Mouse (Mus musculus) central nervous system, embryonic 11.5 days (tissue): ENCODE measurements around the gene Nxf2. TPM values are rescaled to one million over a fixed set of nuclear protein-coding genes. Genes with fewer than 3 reads are reported as not detected.

Experiments used
- polyA plus RNA-seq: library from polyadenylated mRNA; depleted of rRNA; stranded (reverse); fragments of >200 nt; gene quantifications from 2 replicates; pipeline ENCODE4 v1.2.3, GENCODE M21; 2012; rRNA removed

Nxf2 gene
- 0.35 and 0.60 TPM in 2 replicates for polyA plus RNA-seq

GRCm38 (mm10) chrX:134964546-134964945 lies at the start of gene Nxf2:
Gene Nxf2 (minus strand): TSS chrX:134964754.

GRCm38 (mm10) chrX:135008720-135009470 lies 44.3 kb upstream of the Nxf2 start, which contains the start of gene Zmat1:
Gene Zmat1 (minus strand): TSS chrX:135009209.

Other genes with a start within 250 kb of the Nxf2 start
- 65.0 and 73.3 TPM in 2 replicates for gene Armcx1, start 246.8 kb downstream of the Nxf2 start, polyA plus RNA-seq
- 27.3 and 30.3 TPM in 2 replicates for gene Armcx6, start 213.3 kb downstream of the Nxf2 start, polyA plus RNA-seq
- gene Armcx3, start 208.2 kb downstream of the Nxf2 start, polyA plus RNA-seq = 41.3 and 46.6 TPM in 2 replicates
- gene Armcx2, start 155.5 kb downstream of the Nxf2 start, polyA plus RNA-seq = 77.6 and 90.4 TPM in 2 replicates
- gene Zmat1, start 44.5 kb upstream of the Nxf2 start, polyA plus RNA-seq = 2.4 and 3.7 TPM in 2 replicates
- not detected in 2 replicates for gene Gm15023, start 212.9 kb upstream of the Nxf2 start, polyA plus RNA-seq
- gene Tceal6, start 245.9 kb upstream of the Nxf2 start, polyA plus RNA-seq = 6.6 and 10.7 TPM in 2 replicates